Mouse (Mus musculus) spleen, adult 2 months (tissue): ENCODE data around the gene Catsperd.

Experiments
- CTCF ChIP-seq: fragments of 200-500 bp; IDR thresholded peaks from 2 replicates; pipeline ENCODE4 v1.5.1; 2011; ENCODE audit warnings: mild to moderate bottlenecking, inconsistent platforms; ENCODE audit not compliant: insufficient read depth, insufficient read length, insufficient replicate concordance; ENCODE audit errors: extremely low read depth
- POLR2A ChIP-seq: fragments of 200-500 bp; IDR thresholded peaks from 2 replicates; pipeline ENCODE4 v1.6.1; 2011; ENCODE audit warnings: low read depth, low read length, inconsistent platforms

GRCm38 (mm10) chr17:56664333-56664732 lies 36.4 kb downstream of the Catsperd start:
- TF ChIP-seq CTCF (no peak), POLR2A (no peak)
